Mouse (Mus musculus) kidney, postnatal 14 days (tissue): ENCODE measurements around the gene Tomm20l.

Source experiments
- DNase-seq: peaks from one replicate; pipeline ENCODE4 v3.0.0; 2022; ENCODE audit warnings: mixed read lengths

Gene Tomm20l

GRCm38 (mm10) chr12:71157974-71158373, 46.7 kb downstream of the Tomm20l start:
- no peak for DNase-seq

DNA sequence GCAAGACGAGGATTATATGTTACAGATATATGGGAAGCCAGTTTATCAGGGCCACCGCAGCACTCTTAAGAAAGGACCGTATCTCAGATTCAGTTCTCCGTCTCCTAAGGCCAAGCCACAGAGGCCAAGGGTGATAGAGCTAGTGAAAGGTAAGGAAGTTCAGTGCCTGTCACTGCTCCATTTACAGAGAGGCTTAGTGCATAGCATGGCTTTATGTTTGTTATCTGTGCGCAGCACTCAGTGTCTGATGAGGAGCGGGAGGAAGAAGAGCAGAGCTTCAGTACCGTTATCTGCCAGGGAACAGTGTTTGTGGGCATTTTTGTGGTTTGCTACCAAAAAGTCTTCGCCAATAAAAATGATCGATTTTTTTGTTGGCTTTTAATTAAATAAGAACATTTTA, 53.2 kb downstream of the Tomm20l start:
- no peak for DNase-seq

DNA sequence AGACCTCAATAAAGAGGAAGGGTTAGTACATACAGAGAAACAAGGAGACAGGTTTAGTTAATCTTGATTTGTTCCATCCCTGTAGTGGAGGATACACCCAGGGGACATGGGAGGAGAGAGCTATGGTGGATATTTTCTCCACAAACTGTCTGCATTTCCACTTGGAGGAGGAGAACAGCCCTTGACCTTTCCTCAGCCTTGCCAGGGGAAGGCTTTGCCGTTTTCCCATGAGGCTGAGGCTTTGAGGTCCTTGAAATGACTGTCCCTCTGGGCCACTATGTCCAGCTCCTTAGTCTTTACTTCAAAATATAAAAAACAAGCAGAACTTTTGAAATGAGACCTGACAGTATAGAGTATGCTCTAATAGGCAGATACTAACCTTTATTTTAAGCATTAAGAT, 58.7 kb downstream of the Tomm20l start:
- no peak for DNase-seq
